Mouse (Mus musculus): ENCODE results near the gene Prkcb. TPM values are rescaled to one million over a fixed set of nuclear protein-coding genes. Genes with fewer than 3 reads are reported as not detected.

Gene Prkcb
- polyA plus RNA-seq, 1 experiment from 2014 or later, result 13.3 TPM

GRCm38 (mm10) chr7:122395159-122395975 is 106.8 kb downstream of the Prkcb start:
- ATAC-seq (replicated peaks; ENCODE audit: insufficient number of reproducible peaks, low FRiP score, low TSS enrichment), result no peak
- Histone ChIP-seq H3K36me3 (ENCODE audit: control insufficient read depth, insufficient read depth, low read length) (no peaks in the 10 kb centered on the region), H3K9ac (ENCODE audit: low read depth, low read length) (no peak overlapping the region), H3K27me3 (ENCODE audit: control insufficient read depth, insufficient read depth, low read length) (no peaks in the 10 kb centered on the region), H3K27ac (ENCODE audit: low read depth, low read length) (no peak overlapping the region), H3K4me1 (ENCODE audit: control insufficient read depth, insufficient read depth, low read length) (0 out of 2 replicates have a peak, but pooled peaks cover under 1% of the 10 kb centered on the region), H3K4me3 (ENCODE audit: low read depth, low read length) (no peak overlapping the region), H3K9me3 (replicated peaks; ENCODE audit: control insufficient read depth, low read length) (no peaks in the 10 kb centered on the region), H3K4me2 (no peak overlapping the region)
- WGBS (ENCODE audit: insufficient replicate concordance), result 62% methylated on average over 7 of the region's 7 CpGs

GRCm38 (mm10) chr7:122395976-122396315 is 107.4 kb downstream of the Prkcb start:
- Histone ChIP-seq H3K36me3 (ENCODE audit: control insufficient read depth, insufficient read depth, low read length) (no peaks in the 10 kb centered on the region), H3K9me3 (replicated peaks; ENCODE audit: control insufficient read depth, low read length) (no peaks in the 10 kb centered on the region), H3K27me3 (ENCODE audit: control insufficient read depth, insufficient read depth, low read length) (no peaks in the 10 kb centered on the region), H3K9ac (ENCODE audit: low read depth, low read length) (no peak overlapping the region), H3K4me3 (ENCODE audit: low read depth, low read length) (no peak overlapping the region), H3K27ac (ENCODE audit: low read depth, low read length) (no peak overlapping the region), H3K4me1 (ENCODE audit: control insufficient read depth, insufficient read depth, low read length) (no peaks in the 10 kb centered on the region), H3K4me2 (no peak overlapping the region)
- no peak for ATAC-seq (replicated peaks; ENCODE audit: insufficient number of reproducible peaks, low FRiP score, low TSS enrichment)
- WGBS (ENCODE audit: insufficient replicate concordance), result 74% methylated on average over 5 of the region's 5 CpGs

GRCm38 (mm10) chr7:122397699-122398098 is 109.1 kb downstream of the Prkcb start:
- Histone ChIP-seq H3K9ac (ENCODE audit: low read depth, low read length) (no peak overlapping the region), H3K9me3 (replicated peaks; ENCODE audit: control insufficient read depth, low read length) (no peaks in the 10 kb centered on the region), H3K27ac (ENCODE audit: low read depth, low read length) (no peak overlapping the region), H3K27me3 (ENCODE audit: control insufficient read depth, insufficient read depth, low read length) (no peaks in the 10 kb centered on the region), H3K4me1 (ENCODE audit: control insufficient read depth, insufficient read depth, low read length) (no peaks in the 10 kb centered on the region), H3K4me2 (no peak overlapping the region), H3K36me3 (ENCODE audit: control insufficient read depth, insufficient read depth, low read length) (no peaks in the 10 kb centered on the region), H3K4me3 (ENCODE audit: low read depth, low read length) (no peak overlapping the region)
- no peak for ATAC-seq (replicated peaks; ENCODE audit: insufficient number of reproducible peaks, low FRiP score, low TSS enrichment)
- WGBS (ENCODE audit: insufficient replicate concordance), result 60% methylated on average over 3 of the region's 3 CpGs

- no peaks in the 10 kb centered on the region for H3K36me3 ChIP-seq (ENCODE audit: control insufficient read depth, insufficient read depth, low read length)
- ATAC-seq (replicated peaks; ENCODE audit: insufficient number of reproducible peaks, low FRiP score, low TSS enrichment), result no peak
- no peak overlapping the region for H3K9ac ChIP-seq (ENCODE audit: low read depth, low read length)
- H3K4me3 ChIP-seq (ENCODE audit: low read depth, low read length), result no peak overlapping the region
- H3K27me3 ChIP-seq (ENCODE audit: control insufficient read depth, insufficient read depth, low read length), result no peaks in the 10 kb centered on the region
- H3K4me1 ChIP-seq (ENCODE audit: control insufficient read depth, insufficient read depth, low read length), result peaks cover 6% of the 10 kb centered on the region; the same call in 1 of the 2 replicates
- 77% methylated on average over 7 of the region's 7 CpGs for WGBS (ENCODE audit: insufficient replicate concordance)
- H3K27ac ChIP-seq (ENCODE audit: low read depth, low read length), result no peak overlapping the region
- no peaks in the 10 kb centered on the region for H3K9me3 ChIP-seq (replicated peaks; ENCODE audit: control insufficient read depth, low read length)
- H3K4me2 ChIP-seq, result no peak overlapping the region
These were observed 113.5 kb downstream of the Prkcb start for GRCm38 (mm10) chr7:122402041-122402440.

- H3K36me3 ChIP-seq (ENCODE audit: control insufficient read depth, insufficient read depth, low read length), result no peaks in the 10 kb centered on the region
- no peak overlapping the region for H3K4me3 ChIP-seq (ENCODE audit: low read depth, low read length)
- H3K4me1 ChIP-seq (ENCODE audit: control insufficient read depth, insufficient read depth, low read length), result peaks cover 6% of the 10 kb centered on the region; the same call in 1 of the 2 replicates
- H3K4me2 ChIP-seq, result no peak overlapping the region
- no peaks in the 10 kb centered on the region for H3K9me3 ChIP-seq (replicated peaks; ENCODE audit: control insufficient read depth, low read length)
- H3K9ac ChIP-seq (ENCODE audit: low read depth, low read length), result no peak overlapping the region
- no peak overlapping the region for H3K27ac ChIP-seq (ENCODE audit: low read depth, low read length)
- no peak for ATAC-seq (replicated peaks; ENCODE audit: insufficient number of reproducible peaks, low FRiP score, low TSS enrichment)
- 80% methylated on average over 4 of the region's 4 CpGs for WGBS (ENCODE audit: insufficient replicate concordance)
- no peaks in the 10 kb centered on the region for H3K27me3 ChIP-seq (ENCODE audit: control insufficient read depth, insufficient read depth, low read length)
These were observed 114.8 kb downstream of the Prkcb start for GRCm38 (mm10) chr7:122403343-122403742.

GRCm38 (mm10) chr7:122404571-122405393 is 116.2 kb downstream of the Prkcb start:
- no peak overlapping the region for H3K4me3 ChIP-seq (ENCODE audit: low read depth, low read length)
- peak; percentile 75; the same call in 1 of the 2 replicates for ATAC-seq (replicated peaks; ENCODE audit: insufficient number of reproducible peaks, low FRiP score, low TSS enrichment)
- H3K4me1 ChIP-seq (ENCODE audit: control insufficient read depth, insufficient read depth, low read length), result peaks cover 6% of the 10 kb centered on the region; the same call in 1 of the 2 replicates
- H3K9me3 ChIP-seq (replicated peaks; ENCODE audit: control insufficient read depth, low read length), result no peaks in the 10 kb centered on the region
- 4% methylated on average over 21 of the region's 21 CpGs for WGBS (ENCODE audit: insufficient replicate concordance)
- H3K36me3 ChIP-seq (ENCODE audit: control insufficient read depth, insufficient read depth, low read length), result no peaks in the 10 kb centered on the region
- no peaks in the 10 kb centered on the region for H3K27me3 ChIP-seq (ENCODE audit: control insufficient read depth, insufficient read depth, low read length)
- H3K9ac ChIP-seq (ENCODE audit: low read depth, low read length), result peak overlapping the region; percentile 52; the same call in 1 of the 2 replicates
- H3K4me2 ChIP-seq, result peak overlapping the region; percentile 49
- peak overlapping the region; percentile 1; the same call in 1 of the 2 replicates for H3K27ac ChIP-seq (ENCODE audit: low read depth, low read length)

GRCm38 (mm10) chr7:122406625-122407024 is 118.1 kb downstream of the Prkcb start:
- no peak for ATAC-seq (replicated peaks; ENCODE audit: insufficient number of reproducible peaks, low FRiP score, low TSS enrichment)
- Histone ChIP-seq H3K9me3 (replicated peaks; ENCODE audit: control insufficient read depth, low read length) (no peaks in the 10 kb centered on the region), H3K27me3 (ENCODE audit: control insufficient read depth, insufficient read depth, low read length) (no peaks in the 10 kb centered on the region), H3K36me3 (ENCODE audit: control insufficient read depth, insufficient read depth, low read length) (no peaks in the 10 kb centered on the region), H3K27ac (ENCODE audit: low read depth, low read length) (no peak overlapping the region), H3K4me1 (ENCODE audit: control insufficient read depth, insufficient read depth, low read length) (peaks cover 6% of the 10 kb centered on the region; the same call in 1 of the 2 replicates), H3K9ac (ENCODE audit: low read depth, low read length) (no peak overlapping the region), H3K4me3 (ENCODE audit: low read depth, low read length) (no peak overlapping the region), H3K4me2 (no peak overlapping the region)
- WGBS (ENCODE audit: insufficient replicate concordance), result 69% methylated on average over 13 of the region's 13 CpGs

GRCm38 (mm10) chr7:122409945-122410344 is 121.4 kb downstream of the Prkcb start:
- WGBS (ENCODE audit: insufficient replicate concordance), result 54% methylated on average over 6 of the region's 6 CpGs
- H3K36me3 ChIP-seq (ENCODE audit: control insufficient read depth, insufficient read depth, low read length), result no peaks in the 10 kb centered on the region
- H3K9ac ChIP-seq (ENCODE audit: low read depth, low read length), result no peak overlapping the region
- H3K4me2 ChIP-seq, result no peak overlapping the region
- no peak for ATAC-seq (replicated peaks; ENCODE audit: insufficient number of reproducible peaks, low FRiP score, low TSS enrichment)
- H3K4me1 ChIP-seq (ENCODE audit: control insufficient read depth, insufficient read depth, low read length), result no peaks in the 10 kb centered on the region
- no peak overlapping the region for H3K27ac ChIP-seq (ENCODE audit: low read depth, low read length)
- H3K9me3 ChIP-seq (replicated peaks; ENCODE audit: control insufficient read depth, low read length), result no peaks in the 10 kb centered on the region
- H3K27me3 ChIP-seq (ENCODE audit: control insufficient read depth, insufficient read depth, low read length), result no peaks in the 10 kb centered on the region
- no peak overlapping the region for H3K4me3 ChIP-seq (ENCODE audit: low read depth, low read length)

All from heart, embryonic 11.5 days (tissue).